Mouse (Mus musculus): ENCODE measurements around the gene Ppp4r3a.

DNA sequence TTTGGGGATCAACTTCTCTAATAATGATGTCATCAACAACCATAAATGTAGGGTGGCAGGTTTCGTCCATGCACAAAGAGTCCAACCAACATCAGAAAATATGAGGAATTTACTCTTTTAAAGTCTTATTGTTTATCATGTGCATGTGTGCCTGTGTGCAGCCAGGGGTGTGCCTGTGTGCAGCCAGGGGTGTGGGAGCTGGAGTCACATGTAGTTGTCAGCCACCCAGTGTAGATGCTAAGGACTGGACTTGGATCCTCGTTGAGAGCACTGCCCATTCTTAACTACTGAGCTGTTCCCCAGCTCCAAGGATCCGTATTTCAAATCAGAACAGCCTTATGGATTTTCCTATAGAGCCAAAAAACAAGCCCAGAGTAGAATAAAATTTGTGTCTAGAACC, 92.4 kb downstream of the Ppp4r3a start:
- TF ChIP-seq CTCF (IDR thresholded peaks at IDR 0.05; ENCODE audit: low read depth, low read length) (no peak), GATA1 (IDR thresholded peaks at IDR 0.05; ENCODE audit: borderline replicate concordance, low read length) (no peak)
